Mouse (Mus musculus): Measurements from ENCODE around the gene Dpp3.
A peak's percentile ranks its signal among the peaks of the same experiment; 100 is the strongest.
"Not testable (repeated sequence)": the region's sequence is repeated elsewhere in the genome, so short reads cannot be mapped to it uniquely, and the experiment has no call there.

The Dpp3 gene

GRCm38 (mm10) chr19:4927904-4928531 is at the start of gene Dpp3:
Dpp3 (minus strand) TSS chr19:4928287.
- DNase-seq (ENCODE audit: low spot score), result peak; percentile 100

- DNase-seq (ENCODE audit: low spot score), result no peak
These were observed 40.1 kb upstream of the Dpp3 start for GRCm38 (mm10) chr19:4968236-4968635.

- DNase-seq (ENCODE audit: low spot score), result peak; percentile 92
These were observed 34.0 kb upstream of the Dpp3 start, which contains the start of gene Mrpl11 for GRCm38 (mm10) chr19:4961928-4962601. Mrpl11 (plus strand) TSS chr19:4962147.

- DNase-seq (ENCODE audit: low spot score), result not testable (repeated sequence)
These were observed 20.6 kb upstream of the Dpp3 start for GRCm38 (mm10) chr19:4948641-4949040.

- DNase-seq (ENCODE audit: low spot score), result no peak
These were observed 17.5 kb upstream of the Dpp3 start for GRCm38 (mm10) chr19:4945540-4945939.

- no peak for DNase-seq (ENCODE audit: low spot score)
These were observed 15.1 kb upstream of the Dpp3 start for GRCm38 (mm10) chr19:4943253-4943588.

- DNase-seq (ENCODE audit: low spot score), result peak; percentile 92
These were observed 14.6 kb upstream of the Dpp3 start, which contains the start of gene Peli3 for GRCm38 (mm10) chr19:4942551-4943252. Peli3 (minus strand) TSS chr19:4943127.

GRCm38 (mm10) chr19:4937444-4938310 is 9.6 kb upstream of the Dpp3 start:
- no peak for DNase-seq (ENCODE audit: low spot score)

- no peak for DNase-seq (ENCODE audit: low spot score)
These were observed 8.8 kb upstream of the Dpp3 start for GRCm38 (mm10) chr19:4936896-4937295.

- peak; percentile 32 for DNase-seq (ENCODE audit: low spot score)
These were observed 694 bp upstream of the Dpp3 start for GRCm38 (mm10) chr19:4928781-4929180.

- no peak for DNase-seq (ENCODE audit: low spot score)
These were observed 2.8 kb downstream of the Dpp3 start for GRCm38 (mm10) chr19:4925121-4925860.

- DNase-seq (ENCODE audit: low spot score), result no peak
These were observed 8.4 kb downstream of the Dpp3 start for GRCm38 (mm10) chr19:4919652-4920051.

GRCm38 (mm10) chr19:4916827-4917226 is 11.3 kb downstream of the Dpp3 start:
- DNase-seq (ENCODE audit: low spot score), result no peak

- DNase-seq (ENCODE audit: low spot score), result no peak
These were observed 12.0 kb downstream of the Dpp3 start for GRCm38 (mm10) chr19:4915924-4916603.

GRCm38 (mm10) chr19:4909376-4909775 is 18.7 kb downstream of the Dpp3 start:
- no peak for DNase-seq (ENCODE audit: low spot score)

GRCm38 (mm10) chr19:4908107-4908506 is 20.0 kb downstream of the Dpp3 start:
- DNase-seq (ENCODE audit: low spot score), result no peak

- peak; percentile 71 for DNase-seq (ENCODE audit: low spot score)
These were observed 21.9 kb downstream of the Dpp3 start, which contains the start of gene Bbs1 for GRCm38 (mm10) chr19:4905979-4906794. Bbs1 (minus strand) TSS chr19:4906628.

GRCm38 (mm10) chr19:4899888-4900287 is 28.2 kb downstream of the Dpp3 start:
- no peak for DNase-seq (ENCODE audit: low spot score)

- no peak for DNase-seq (ENCODE audit: low spot score)
These were observed 29.1 kb downstream of the Dpp3 start for GRCm38 (mm10) chr19:4898972-4899371.

All from yolk sac, embryonic 10.5 days (tissue).